Mouse (Mus musculus): Measurements from ENCODE around the gene Prr22.

GRCm38 (mm10) chr17:56778779-56779362 lies 8.8 kb downstream of the Prr22 start:
- TF ChIP-seq CTCF (IDR thresholded peaks at IDR 0.05; ENCODE audit: borderline replicate concordance, insufficient read depth, low read length): no peak
- no peak for TF ChIP-seq POLR2A (IDR thresholded peaks at IDR 0.05; ENCODE audit: low read depth, low read length)
